ENCODE assay signal across 27 mouse cellular contexts in genomic region chr2:153109596-153109995, GRCm38 (mm10). TPM values are rescaled to one million over a fixed set of nuclear protein-coding genes. Genes with fewer than 3 reads are reported as not detected.
DNase-seq lines count a peak whose midpoint lies in the region; ATAC-seq and TF ChIP-seq lines count a peak whose summit lies in the region.
"Had no signal": no experiment of that assay in that cellular context is flagged by ENCODE, and none has a peak within 500 bp of the region (broad histone marks: within the 10 kb centered on the region; RNA-seq: fewer than 3 reads in every experiment).

No protein-coding gene starts in this region.

- no peaks in the 10 kb centered on the region for H3K9me3 ChIP-seq in hindbrain, postnatal 0 days (ENCODE audit: low read length)
- H3K9me3 ChIP-seq in hindbrain, embryonic 12.5 days (replicated peaks): no peaks in the 10 kb centered on the region
- no peaks in the 10 kb centered on the region for H3K9me3 ChIP-seq in E14TG2a.4 (ENCODE audit: low read length)
- no peaks in the 10 kb centered on the region for H3K9me3 ChIP-seq in liver, embryonic 15.5 days (replicated peaks)
- H3K9me3 ChIP-seq: embryonic facial prominence, embryonic 13.5 days; forebrain, embryonic 10.5 days; forebrain, embryonic 15.5 days; midbrain, embryonic 10.5 days; midbrain, embryonic 15.5 days; neural tube, embryonic 15.5 days had no signal

- peak overlapping the region; percentile 90; the same call in 1 of the 2 replicates for H3K4me2 ChIP-seq in hindbrain, postnatal 0 days (ENCODE audit: low read depth, low read length)
- H3K4me2 ChIP-seq in hindbrain, embryonic 12.5 days (replicated peaks): no peak overlapping the region
- H3K4me2 ChIP-seq in liver, embryonic 15.5 days: peak overlapping the region; percentile 62
- H3K4me2 ChIP-seq: forebrain, embryonic 15.5 days had no signal

- WGBS in hindbrain, postnatal 0 days: 73% methylated on average over 7 of the region's 7 CpGs
- WGBS in hindbrain, embryonic 12.5 days: 78% methylated on average over 7 of the region's 7 CpGs
- WGBS in spleen, adult 2 months: 78% methylated on average over 7 of the region's 7 CpGs
- 52% methylated on average over 7 of the region's 7 CpGs for WGBS in liver, embryonic 15.5 days (ENCODE audit: insufficient replicate concordance)
- 92% methylated on average over 7 of the region's 7 CpGs for WGBS in thymus, adult 2 months

- H3K36me3 ChIP-seq in hindbrain, postnatal 0 days (ENCODE audit: insufficient read depth, low read length): no peaks in the 10 kb centered on the region
- no peaks in the 10 kb centered on the region for H3K36me3 ChIP-seq in hindbrain, embryonic 12.5 days
- H3K36me3 ChIP-seq in spleen, adult 2 months (ENCODE audit: control insufficient read depth, insufficient read depth, low read length): peaks cover 1% of the 10 kb centered on the region; the same call in 1 of the 2 replicates
- H3K36me3 ChIP-seq in E14TG2a.4 (ENCODE audit: insufficient read depth, low read length): peaks cover 52% of the 10 kb centered on the region
- no peaks in the 10 kb centered on the region for H3K36me3 ChIP-seq in liver, embryonic 15.5 days (replicated peaks)
- H3K36me3 ChIP-seq in thymus, adult 2 months (ENCODE audit: control insufficient read depth, insufficient read depth, low read length): no peaks in the 10 kb centered on the region
- H3K36me3 ChIP-seq: embryonic facial prominence, embryonic 13.5 days; forebrain, embryonic 10.5 days; forebrain, embryonic 15.5 days; midbrain, embryonic 10.5 days; midbrain, embryonic 15.5 days; neural tube, embryonic 15.5 days had no signal

- H3K27me3 ChIP-seq in hindbrain, postnatal 0 days (ENCODE audit: insufficient read depth, low read length): peaks cover 14% of the 10 kb centered on the region; the same call in 1 of the 2 replicates
- peaks cover 57% of the 10 kb centered on the region for H3K27me3 ChIP-seq in hindbrain, embryonic 12.5 days
- no peaks in the 10 kb centered on the region for H3K27me3 ChIP-seq in spleen, adult 2 months (ENCODE audit: control insufficient read depth, insufficient read depth, low read length)
- H3K27me3 ChIP-seq in E14TG2a.4 (ENCODE audit: insufficient read depth, low read length): 0 out of 2 replicates have a peak, but pooled peaks cover 2% of the 10 kb centered on the region
- peaks cover 60% of the 10 kb centered on the region for H3K27me3 ChIP-seq in liver, embryonic 15.5 days
- H3K27me3 ChIP-seq in thymus, adult 2 months (ENCODE audit: control insufficient read depth, insufficient read depth, low read length): peaks cover 4% of the 10 kb centered on the region; the same call in 1 of the 2 replicates

- H3K4me1 ChIP-seq in hindbrain, postnatal 0 days (ENCODE audit: insufficient read depth, low read length): 0 out of 2 replicates have a peak, but pooled peaks cover 2% of the 10 kb centered on the region
- H3K4me1 ChIP-seq in hindbrain, embryonic 12.5 days: peaks cover 14% of the 10 kb centered on the region
- H3K4me1 ChIP-seq in spleen, adult 2 months (ENCODE audit: control insufficient read depth, insufficient read depth, insufficient read length): peaks cover 9% of the 10 kb centered on the region; the same call in 1 of the 2 replicates
- H3K4me1 ChIP-seq in E14TG2a.4 (replicated peaks; ENCODE audit: low read depth, low read length): peaks cover 86% of the 10 kb centered on the region
- H3K4me1 ChIP-seq in liver, embryonic 15.5 days (replicated peaks): peaks cover 9% of the 10 kb centered on the region
- H3K4me1 ChIP-seq in thymus, adult 2 months (replicated peaks; ENCODE audit: control insufficient read depth, insufficient read depth, low read length): peaks cover 7% of the 10 kb centered on the region

- ATAC-seq in hindbrain, postnatal 0 days: no peak
- no peak for ATAC-seq in hindbrain, embryonic 12.5 days (ENCODE audit: low FRiP score)
- no peak for ATAC-seq in liver, embryonic 15.5 days (ENCODE audit: insufficient read depth)
- ATAC-seq: CD4-positive, CD25-positive, alpha-beta regulatory T cell, adult 4 months; forebrain, embryonic 15.5 days had no signal

- H3K4me3 ChIP-seq in hindbrain, postnatal 0 days (ENCODE audit: low read length): no peak overlapping the region
- no peak overlapping the region for H3K4me3 ChIP-seq in hindbrain, embryonic 12.5 days
- H3K4me3 ChIP-seq in spleen, adult 2 months (ENCODE audit: extremely low read depth, insufficient read depth, insufficient read length): peak overlapping the region; percentile 75; the same call in 1 of the 2 replicates
- peak overlapping the region; percentile 93 for H3K4me3 ChIP-seq in E14TG2a.4 (replicated peaks; ENCODE audit: low read length)
- peak overlapping the region; percentile 55 for H3K4me3 ChIP-seq in liver, embryonic 15.5 days (replicated peaks)
- no peak overlapping the region for H3K4me3 ChIP-seq in thymus, adult 2 months (ENCODE audit: control insufficient read depth, insufficient read depth, low read length)
- H3K4me3 ChIP-seq: forebrain, embryonic 15.5 days; gastrocnemius, adult 2 months had no signal

- DNase-seq in hindbrain, postnatal 0 days (ENCODE audit: low spot score): no peak
- DNase-seq in spleen, adult 2 months (ENCODE audit: low read depth in 1 of 2, low spot score in 2 of 2): peak in 1 of 2 experiments; percentile 2
- DNase-seq in spleen, postnatal 10 days (ENCODE audit: low spot score in 2 of 2): no peak
- DNase-seq in thymus, adult 2 months: no peak
- DNase-seq in kidney, adult 18-20 months: no peak
- DNase-seq: adrenal gland, adult 2 months; adrenal gland, postnatal 36 days; cerebellum, adult 18-20 months; cerebellum, postnatal 10 days; gastrocnemius, adult 2 months; kidney, adult 9 months; kidney, postnatal 14 days; retina, postnatal 1 day; right cerebral cortex, postnatal 25 days; thymus, postnatal 25 days had no signal

- H3K27ac ChIP-seq in hindbrain, postnatal 0 days: no peak overlapping the region
- no peak overlapping the region for H3K27ac ChIP-seq in hindbrain, embryonic 12.5 days
- no peak overlapping the region for H3K27ac ChIP-seq in spleen, adult 2 months (ENCODE audit: insufficient read depth, low read length)
- H3K27ac ChIP-seq in liver, embryonic 15.5 days (replicated peaks): no peak overlapping the region
- no peak overlapping the region for H3K27ac ChIP-seq in thymus, adult 2 months (ENCODE audit: control insufficient read depth, insufficient read depth, low read length)
- H3K27ac ChIP-seq: embryonic facial prominence, embryonic 13.5 days; forebrain, embryonic 10.5 days; forebrain, embryonic 15.5 days; gastrocnemius, adult 2 months; liver, embryonic 14.5 days; midbrain, embryonic 10.5 days; midbrain, embryonic 15.5 days; neural tube, embryonic 15.5 days had no signal

- no peak overlapping the region for H3K9ac ChIP-seq in hindbrain, postnatal 0 days (replicated peaks; ENCODE audit: low read length)
- no peak overlapping the region for H3K9ac ChIP-seq in hindbrain, embryonic 12.5 days
- H3K9ac ChIP-seq in liver, embryonic 15.5 days: no peak overlapping the region
- H3K9ac ChIP-seq: embryonic facial prominence, embryonic 13.5 days; forebrain, embryonic 15.5 days; liver, embryonic 14.5 days; midbrain, embryonic 15.5 days; neural tube, embryonic 15.5 days had no signal

- TF ChIP-seq CTCF in hindbrain, postnatal 0 days (IDR thresholded peaks at IDR 0.05; ENCODE audit: low read depth): no peak
- TF ChIP-seq CTCF in spleen, adult 2 months (IDR thresholded peaks at IDR 0.05; ENCODE audit: extremely low read depth, insufficient read depth, insufficient read length, insufficient replicate concordance): no peak
- no peak for TF ChIP-seq CTCF in E14TG2a.4 (conservative IDR thresholded peaks at IDR 0.05; ENCODE audit: low read length)
- no peak for TF ChIP-seq CTCF in thymus, adult 2 months (IDR thresholded peaks at IDR 0.05; ENCODE audit: borderline replicate concordance, control insufficient read depth, extremely low read depth, insufficient read depth, low read length, poor library complexity)

- TF ChIP-seq POLR2A in spleen, adult 2 months (IDR thresholded peaks at IDR 0.05; ENCODE audit: low read depth, low read length): no peak
- TF ChIP-seq POLR2A in thymus, adult 2 months (IDR thresholded peaks at IDR 0.05; ENCODE audit: control insufficient read depth, extremely low read depth, insufficient read depth, low read length, poor library complexity): no peak

RNA-seq across cellular contexts. Expression of gene Hck, which starts 1.3 kb away (rescaled TPM):
- 12.2 and 17.0 TPM in 2 replicates for total RNA-seq in hindbrain, postnatal 0 days (2014; rRNA removed)
- polyA plus RNA-seq in hindbrain, postnatal 0 days (2015; fragmentation: Nextera tagmentation; extraction: Ambion mirVana): 8.6 and 8.7 TPM in 2 replicates
- polyA plus RNA-seq in hindbrain, embryonic 12.5 days (2016; fragmentation: Nextera tagmentation; extraction: Ambion mirVana): 2.9 and 3.5 TPM in 2 replicates
- 78.9 and 92.2 TPM in 2 replicates for polyA plus RNA-seq in spleen, adult 2 months (2012; rRNA removed)
- polyA plus RNA-seq in liver, embryonic 15.5 days (2015; fragmentation: Nextera tagmentation; extraction: Ambion mirVana): 11.4 and 12.7 TPM in 2 replicates
- 14.6 and 22.1 TPM in 2 replicates for polyA plus RNA-seq in thymus, adult 2 months (2012; rRNA removed)

RNA-seq across cellular contexts. Expression of gene Ccm2l, which starts 43.8 kb away (rescaled TPM):
- 3.9 and 4.7 TPM in 2 replicates for total RNA-seq in hindbrain, postnatal 0 days (2014; rRNA removed)
- polyA plus RNA-seq in hindbrain, postnatal 0 days (2015; fragmentation: Nextera tagmentation; extraction: Ambion mirVana): 1.3 TPM in 2 replicates
- 2.8 and 3.3 TPM in 2 replicates for polyA plus RNA-seq in hindbrain, embryonic 12.5 days (2016; fragmentation: Nextera tagmentation; extraction: Ambion mirVana)
- 17.5 and 19.2 TPM in 2 replicates for polyA plus RNA-seq in spleen, adult 2 months (2012; rRNA removed)
- 0.59 and 0.92 TPM in 2 replicates for polyA plus RNA-seq in liver, embryonic 15.5 days (2015; fragmentation: Nextera tagmentation; extraction: Ambion mirVana)
- 4.9 and 9.2 TPM in 2 replicates for polyA plus RNA-seq in thymus, adult 2 months (2012; rRNA removed)
- total RNA-seq: common myeloid progenitor, adult 5-6 weeks had no signal
- polyA plus RNA-seq: CD4-positive, CD25-positive, alpha-beta regulatory T cell, adult 4 months had no signal

RNA-seq across cellular contexts. Expression of gene Tm9sf4, which starts 51.5 kb away (rescaled TPM):
- 61.4 and 70.4 TPM in 2 replicates for total RNA-seq in hindbrain, postnatal 0 days (2014; rRNA removed)
- 73.0 and 80.0 TPM in 2 replicates for polyA plus RNA-seq in hindbrain, postnatal 0 days (2015; fragmentation: Nextera tagmentation; extraction: Ambion mirVana)
- polyA plus RNA-seq in hindbrain, embryonic 12.5 days (2016; fragmentation: Nextera tagmentation; extraction: Ambion mirVana): 83.9 and 84.7 TPM in 2 replicates
- 21.8 and 22.0 TPM in 2 replicates for polyA plus RNA-seq in spleen, adult 2 months (2012; rRNA removed)
- polyA plus RNA-seq in liver, embryonic 15.5 days (2015; fragmentation: Nextera tagmentation; extraction: Ambion mirVana): 29.6 and 29.7 TPM in 2 replicates
- 42.5 and 43.9 TPM in 2 replicates for polyA plus RNA-seq in thymus, adult 2 months (2012; rRNA removed)

Comparison
In these comparisons a context has a peak if more than half of its experiments do, and no peak if none do; other contexts are left out.
1. H3K4me3 ChIP-seq: peak in spleen, adult 2 months (single experiment), E14TG2a.4 (single experiment) and liver, embryonic 15.5 days (single experiment); none in hindbrain, postnatal 0 days (single experiment), hindbrain, embryonic 12.5 days (single experiment) and thymus, adult 2 months (single experiment).